Mouse (Mus musculus) WW6 (cell line): ENCODE data around the gene Ankrd65.

ENCODE experiments used
- DNase-seq: peaks from one replicate; pipeline ENCODE4 v3.0.0-alpha.2; 2013; ENCODE audit warnings: low read depth, low spot score

Ankrd65 gene

DNA sequence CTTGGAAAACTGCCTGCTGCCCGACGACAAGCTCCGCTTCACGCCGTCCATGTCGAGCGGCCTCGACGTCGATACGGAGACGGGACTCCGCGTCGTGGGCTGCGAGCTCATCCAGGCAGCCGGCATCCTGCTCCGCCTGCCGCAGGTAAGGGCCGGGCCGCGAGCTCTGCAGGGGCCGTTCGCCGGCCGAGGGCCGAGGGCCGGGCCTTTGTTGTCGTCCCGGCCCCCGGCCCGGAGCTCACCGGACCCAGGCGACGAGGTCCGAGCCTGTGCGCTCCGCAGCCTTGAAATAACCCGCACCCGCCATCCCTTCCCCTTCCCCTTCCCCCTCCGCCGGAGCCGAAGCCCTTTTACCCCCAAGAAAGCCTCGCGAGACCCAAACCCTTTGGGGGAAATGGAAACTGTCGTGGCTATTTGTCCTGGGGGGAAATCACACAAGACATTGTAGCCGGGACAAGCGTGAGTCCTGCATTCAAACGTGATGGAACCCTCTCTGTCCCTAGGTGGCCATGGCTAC is 22.5 kb downstream of the Ankrd65 start:
- DNase-seq = no peak

DNA sequence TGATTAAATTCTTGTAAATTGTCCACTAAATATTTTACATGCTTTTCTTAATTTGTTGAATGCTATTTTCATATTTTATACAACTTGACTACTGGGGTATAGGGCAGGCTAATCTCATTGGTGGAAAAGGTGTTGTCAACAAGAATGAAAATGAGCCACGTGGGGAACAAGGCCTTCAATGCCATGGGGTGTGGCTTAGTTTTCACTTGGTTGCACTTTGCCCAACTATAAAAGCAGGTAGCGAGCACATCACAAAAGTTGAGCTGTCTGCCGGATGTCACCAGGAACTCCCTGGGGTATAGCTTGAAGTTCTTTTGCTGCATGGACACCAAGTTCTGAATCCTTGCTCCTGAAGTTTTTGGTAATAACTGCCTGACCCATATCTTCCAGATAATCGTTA is 27.3 kb downstream of the Ankrd65 start:
- DNase-seq = no peak

DNA sequence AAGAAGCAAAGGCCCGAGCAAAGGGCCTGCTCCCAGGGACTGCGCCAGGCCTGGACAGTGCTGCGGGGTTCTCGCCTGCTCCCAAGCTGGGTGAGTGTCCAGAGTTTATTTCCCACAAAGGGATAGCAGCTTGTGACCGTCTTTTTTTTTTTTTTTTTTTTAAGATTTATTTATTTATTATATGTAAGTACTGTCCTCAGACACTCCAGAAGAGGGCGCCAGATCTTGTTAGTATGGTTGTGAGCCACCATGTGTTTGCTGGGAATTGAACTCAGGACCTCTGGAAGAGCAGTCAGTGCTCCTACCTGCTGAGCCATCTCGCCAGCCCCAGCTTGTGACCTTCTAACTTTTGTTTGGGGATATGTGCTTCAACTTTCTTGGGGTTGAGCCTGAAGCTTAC is 30.8 kb downstream of the Ankrd65 start:
- DNase-seq = no peak

DNA sequence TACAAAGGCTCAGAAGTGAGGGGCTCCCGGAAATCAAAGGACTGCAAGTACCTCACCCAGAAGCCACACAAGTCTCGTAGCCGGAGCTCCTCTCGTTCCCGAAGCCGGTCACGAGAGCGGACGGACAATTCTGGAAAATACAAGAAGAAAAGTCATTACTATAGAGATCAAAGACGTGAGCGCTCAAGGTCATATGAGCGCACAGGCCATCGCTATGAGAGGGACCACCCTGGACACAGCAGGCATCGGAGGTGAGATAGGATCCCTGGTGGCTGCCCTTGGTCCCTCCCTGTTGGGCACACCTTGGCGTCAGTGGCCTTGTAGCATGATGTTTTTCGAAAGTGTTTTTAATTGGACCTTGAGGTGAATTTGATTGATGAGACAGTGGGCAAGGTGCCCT is 33.2 kb downstream of the Ankrd65 start:
- DNase-seq = no peak

DNA sequence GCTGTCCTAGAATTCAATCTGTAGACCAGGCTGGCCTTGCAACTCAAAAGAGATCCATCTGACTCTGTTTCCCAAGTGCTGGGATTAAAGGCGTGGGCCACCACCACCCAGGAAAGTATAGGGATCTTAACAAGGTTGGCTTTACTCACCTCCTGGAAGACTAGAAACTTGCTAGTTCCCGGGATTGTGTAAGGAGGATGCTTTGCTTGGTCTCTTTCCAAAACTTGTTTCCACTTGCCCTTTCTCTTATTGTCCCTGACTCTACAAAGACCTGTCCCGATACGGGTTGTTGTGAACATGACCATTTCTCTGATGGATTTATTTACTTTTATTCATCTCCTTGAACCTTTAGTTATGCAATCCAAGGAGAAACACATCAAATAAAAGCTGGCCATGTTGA is 39.6 kb downstream of the Ankrd65 start:
- DNase-seq = no peak

DNA sequence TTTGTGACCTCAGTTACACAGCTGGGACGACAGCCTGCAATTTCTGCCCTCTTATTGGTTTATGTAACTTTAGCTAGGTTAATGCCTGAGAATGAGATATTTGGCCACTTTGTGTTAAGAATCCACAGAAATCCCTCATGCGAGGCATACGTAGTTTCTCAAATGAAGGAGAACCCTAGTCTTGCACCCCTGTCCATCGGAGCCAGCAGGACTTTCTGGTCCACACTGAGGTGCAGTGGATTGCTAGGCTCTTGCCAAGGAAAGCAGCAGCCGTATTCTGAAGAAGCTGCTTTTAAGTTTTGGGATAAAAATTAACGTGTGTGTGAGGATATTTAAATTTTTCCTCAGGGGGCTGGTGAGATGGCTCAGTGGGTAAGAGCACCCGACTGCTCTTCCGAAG is 40.4 kb downstream of the Ankrd65 start:
- no peak for DNase-seq

DNA sequence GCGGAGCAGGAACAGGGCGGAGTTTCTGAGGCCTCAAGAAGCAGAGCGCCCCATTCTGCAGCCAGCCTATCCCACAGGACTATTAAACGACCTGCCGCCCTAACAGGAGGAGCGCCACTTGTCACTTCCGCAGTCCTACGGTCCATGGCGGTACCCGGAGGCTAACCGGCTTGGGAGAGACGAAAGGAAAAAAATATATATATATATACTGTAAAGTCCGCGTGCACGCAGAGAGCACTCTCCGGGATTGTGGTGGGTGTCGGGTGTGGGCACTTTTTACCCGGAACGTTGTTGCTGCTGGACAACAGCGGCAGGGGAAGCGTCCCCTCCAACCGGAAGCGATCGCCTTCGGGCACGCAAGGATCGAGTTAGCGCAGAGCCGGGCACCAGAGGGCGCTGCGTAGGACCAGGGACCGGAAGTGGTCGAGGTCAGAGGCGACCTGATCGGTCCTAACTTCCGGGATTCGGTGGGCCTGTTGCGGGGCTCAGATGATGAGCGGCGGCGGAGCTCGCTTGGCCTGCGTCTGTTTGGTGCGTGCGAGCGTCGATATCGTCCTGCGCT is 41.0 kb downstream of the Ankrd65 start, which contains the start of gene Aurkaip1:
Aurkaip1 (plus strand) TSS at position 68 of the 562 bp plus-strand sequence.
- peak; percentile 93 for DNase-seq

DNA sequence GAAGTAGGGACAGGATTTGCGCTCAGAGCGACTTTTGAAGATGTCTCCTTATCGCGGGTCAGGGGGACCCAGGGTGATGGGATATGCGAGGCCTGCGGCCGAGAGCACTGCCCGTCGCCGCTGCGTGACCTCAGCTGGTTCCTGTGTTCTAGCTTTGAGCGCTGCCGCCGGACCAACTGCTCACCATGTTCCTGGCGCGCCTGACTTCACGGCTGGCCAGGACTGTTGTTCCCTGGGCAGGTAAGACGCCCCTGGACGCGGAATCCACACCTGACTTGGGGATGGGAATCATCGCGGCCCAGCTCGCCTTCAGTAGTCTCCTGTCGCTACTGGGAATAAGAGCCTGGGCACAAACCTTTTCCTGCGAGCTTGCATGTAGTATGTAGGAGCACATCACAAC is 41.6 kb downstream of the Ankrd65 start:
- DNase-seq = no peak

DNA sequence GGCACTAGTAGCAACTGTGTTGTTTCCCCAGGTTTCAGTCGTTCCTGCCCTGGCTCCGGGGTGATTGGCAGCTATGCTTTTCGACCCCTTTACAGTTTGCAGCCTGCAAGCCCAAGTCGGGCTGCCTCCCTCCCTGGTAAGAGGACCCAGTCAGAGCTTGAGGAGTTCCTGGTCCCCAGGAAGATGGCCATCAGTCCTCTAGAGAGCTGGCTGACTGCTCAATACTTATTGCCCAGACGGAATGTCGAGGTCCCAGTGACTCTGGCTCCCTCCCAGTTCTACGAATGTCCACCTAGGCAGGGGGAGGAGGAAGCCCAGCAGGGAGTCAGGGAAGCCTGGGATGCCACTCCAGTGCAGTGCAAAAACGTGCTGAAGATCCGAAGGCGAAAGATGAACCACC is 42.1 kb downstream of the Ankrd65 start:
- no peak for DNase-seq

DNA sequence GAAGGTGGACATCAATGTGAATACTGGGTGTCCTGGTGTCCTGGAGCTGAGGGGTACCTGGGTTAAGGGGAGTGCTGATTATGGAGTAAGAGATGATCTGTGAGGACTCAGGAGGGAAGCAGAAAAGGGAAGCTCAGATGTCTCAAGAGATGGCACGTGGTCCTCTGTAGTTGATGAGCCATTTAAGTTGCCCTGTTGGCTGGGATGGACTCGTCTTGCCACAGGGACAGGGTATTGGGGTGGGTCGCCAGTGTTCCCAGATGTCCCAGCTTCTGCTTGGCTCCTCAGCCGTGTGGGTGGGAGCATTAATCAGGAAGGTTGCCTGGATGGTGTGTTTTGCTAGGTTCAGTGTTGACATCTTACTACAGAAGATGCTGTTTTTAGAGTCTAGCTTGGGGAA is 43.0 kb downstream of the Ankrd65 start:
- no peak for DNase-seq

DNA sequence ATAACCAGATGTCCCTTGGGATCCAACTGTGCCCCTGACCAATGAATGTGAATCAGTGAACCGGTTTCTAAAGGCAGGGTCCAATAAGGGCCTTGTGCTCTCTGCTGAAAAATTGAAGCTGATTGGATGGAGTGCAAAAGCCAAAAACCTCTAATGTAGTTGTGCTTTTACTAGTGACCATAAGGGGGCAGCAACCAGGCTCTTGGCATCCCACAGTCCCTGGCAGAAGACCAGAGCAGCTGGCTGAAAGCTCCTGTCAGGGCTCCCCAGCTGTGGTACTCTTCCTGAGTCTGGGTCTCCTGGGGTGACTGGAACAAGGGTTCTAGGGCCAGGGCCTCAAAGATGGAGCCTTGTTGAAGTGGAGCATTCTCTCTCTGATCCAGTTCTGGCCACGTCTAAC is 43.6 kb downstream of the Ankrd65 start:
- no peak for DNase-seq

DNA sequence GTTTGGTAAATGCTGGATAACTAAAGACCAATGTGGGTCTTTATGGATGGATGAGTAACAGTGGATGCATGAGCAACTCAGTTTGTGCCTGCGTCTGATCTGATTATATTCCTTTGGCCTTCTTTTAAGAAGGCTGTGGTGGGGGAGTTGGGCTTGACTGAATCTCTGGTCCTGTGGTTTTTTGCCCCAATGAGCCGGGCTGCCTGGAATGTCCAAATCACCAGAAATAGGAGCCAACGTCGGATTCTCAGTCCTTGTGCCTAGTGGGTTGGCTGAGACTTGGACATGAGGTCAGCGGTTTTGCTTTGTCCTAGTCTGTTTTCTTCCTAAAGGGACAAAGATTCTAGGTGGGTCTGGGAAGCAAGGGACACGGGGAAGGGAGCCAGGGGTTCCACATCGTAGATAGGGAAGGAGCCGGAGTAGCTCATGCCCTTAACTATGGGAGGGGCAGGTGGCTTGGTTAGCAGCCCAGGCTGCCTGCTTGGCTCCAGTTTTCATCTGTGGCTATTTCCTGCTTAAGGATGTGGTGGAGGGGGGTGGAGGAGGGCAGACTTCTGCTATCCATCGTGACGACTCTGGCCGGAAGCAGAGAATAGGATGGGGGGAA is 47.3 kb downstream of the Ankrd65 start:
- no peak for DNase-seq

DNA sequence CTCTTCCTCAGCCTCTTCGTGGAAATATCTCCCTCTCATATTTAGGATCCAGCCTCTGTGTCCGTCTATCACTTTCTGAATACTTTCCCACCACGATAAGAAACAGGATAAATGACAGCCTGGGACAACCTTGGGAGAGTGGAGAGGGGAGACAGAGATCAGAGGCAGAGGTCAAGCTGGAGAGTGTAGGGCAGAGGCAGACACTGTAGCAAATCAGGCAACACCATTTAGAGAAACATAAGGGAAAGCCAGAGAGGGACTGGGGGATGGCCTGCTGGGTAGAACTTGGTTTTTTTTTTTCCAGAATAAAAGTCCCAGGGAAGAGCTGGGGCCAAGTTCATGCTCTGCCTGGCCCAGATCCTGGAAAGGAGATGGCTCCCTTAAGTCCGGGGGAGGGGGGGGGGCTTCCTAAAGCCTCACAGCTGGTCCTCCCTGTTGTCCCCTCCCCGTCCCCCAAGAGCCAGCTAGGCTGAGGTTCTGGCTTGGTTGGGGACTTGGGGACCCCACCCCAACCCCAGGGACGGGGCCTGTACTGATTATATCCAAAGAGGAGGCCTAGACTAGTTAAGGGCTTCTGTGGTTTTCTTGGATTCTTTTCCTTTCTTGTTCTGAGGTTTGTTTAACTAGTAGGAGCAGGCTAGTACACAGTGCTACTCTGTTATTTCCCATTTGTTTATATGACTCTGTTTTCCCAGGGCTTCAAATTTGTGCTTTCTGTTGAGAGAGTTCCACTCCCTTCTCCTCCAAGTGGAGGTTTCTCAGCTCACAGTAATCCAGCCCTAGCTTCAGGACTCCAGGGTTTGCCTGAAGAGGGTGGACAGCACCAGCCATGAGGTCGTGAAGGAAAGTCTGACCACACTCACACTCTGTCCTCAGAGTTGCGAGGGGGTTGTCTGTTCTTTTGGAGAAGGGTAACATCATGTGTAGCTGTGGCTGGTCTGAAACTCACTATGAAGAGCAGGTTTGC is 48.2 kb downstream of the Ankrd65 start:
- DNase-seq = no peak

DNA sequence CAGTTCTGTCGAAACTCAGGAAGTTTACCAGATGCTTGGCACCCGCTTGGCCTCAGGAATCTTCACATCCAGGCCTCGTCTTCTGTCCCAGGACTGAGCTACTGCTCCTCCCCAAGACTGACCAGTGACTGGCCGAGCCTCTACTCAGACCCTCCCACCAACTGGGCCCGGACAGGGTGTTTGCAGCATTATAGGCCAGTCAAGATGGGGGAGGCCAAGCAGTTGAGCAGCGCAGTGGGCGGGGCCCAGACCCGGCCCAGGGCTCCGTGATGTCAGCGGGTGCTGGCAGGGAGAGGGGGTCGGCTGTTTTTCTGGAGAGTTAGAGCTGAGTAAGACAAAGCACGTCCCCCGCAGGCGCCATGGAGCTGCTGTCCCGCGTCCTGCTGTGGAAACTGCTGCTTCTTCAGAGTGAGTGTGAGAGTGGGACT is 49.3 kb downstream of the Ankrd65 start, which contains the start of gene Mxra8:
Mxra8 (plus strand) TSS at position 198 of the 428 bp plus-strand sequence.
- no peak for DNase-seq

DNA sequence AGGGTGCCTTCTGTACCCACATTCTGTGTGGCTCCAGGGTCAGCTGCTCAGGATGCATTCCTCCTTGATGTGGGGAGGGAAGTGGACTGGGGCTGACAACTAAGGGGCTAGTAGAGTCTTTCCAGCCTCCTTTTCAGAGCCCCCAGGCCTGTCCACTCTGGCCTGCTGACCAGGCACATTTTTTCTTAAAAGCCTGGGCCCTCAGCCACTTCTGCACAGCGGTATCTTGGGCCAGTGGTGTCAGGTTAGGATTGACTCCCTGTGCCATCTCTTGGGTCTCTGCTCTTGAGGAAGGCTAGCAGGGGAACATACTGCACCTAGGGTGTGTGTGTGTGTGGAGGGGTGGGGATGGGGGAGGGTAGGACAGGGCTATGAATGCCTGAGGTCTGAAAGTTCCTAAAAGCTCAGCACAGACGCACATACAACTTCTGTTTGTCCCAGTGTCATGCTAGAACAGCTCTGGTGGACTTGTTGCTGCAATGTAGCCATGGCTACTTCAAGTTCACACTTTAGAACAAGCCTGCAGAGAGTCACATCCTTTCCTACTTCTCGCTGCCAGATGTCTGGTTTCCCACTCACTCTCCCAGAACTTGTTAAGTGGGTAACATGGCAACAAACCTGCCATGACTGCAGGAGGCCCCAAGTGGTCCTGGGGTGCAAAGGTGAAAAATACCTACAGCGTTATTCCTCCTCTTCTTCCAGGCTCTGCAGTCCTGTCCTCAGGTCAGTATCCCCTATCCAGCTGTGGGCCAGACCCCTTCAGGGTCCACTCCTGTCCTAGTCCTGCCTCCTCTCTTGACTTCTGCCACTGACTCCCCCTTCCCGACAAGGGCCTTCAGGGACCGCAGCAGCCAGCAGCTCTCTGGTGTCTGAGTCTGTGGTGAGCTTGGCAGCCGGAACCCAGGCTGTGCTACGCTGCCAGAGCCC is 50.1 kb downstream of the Ankrd65 start:
- DNase-seq = no peak

DNA sequence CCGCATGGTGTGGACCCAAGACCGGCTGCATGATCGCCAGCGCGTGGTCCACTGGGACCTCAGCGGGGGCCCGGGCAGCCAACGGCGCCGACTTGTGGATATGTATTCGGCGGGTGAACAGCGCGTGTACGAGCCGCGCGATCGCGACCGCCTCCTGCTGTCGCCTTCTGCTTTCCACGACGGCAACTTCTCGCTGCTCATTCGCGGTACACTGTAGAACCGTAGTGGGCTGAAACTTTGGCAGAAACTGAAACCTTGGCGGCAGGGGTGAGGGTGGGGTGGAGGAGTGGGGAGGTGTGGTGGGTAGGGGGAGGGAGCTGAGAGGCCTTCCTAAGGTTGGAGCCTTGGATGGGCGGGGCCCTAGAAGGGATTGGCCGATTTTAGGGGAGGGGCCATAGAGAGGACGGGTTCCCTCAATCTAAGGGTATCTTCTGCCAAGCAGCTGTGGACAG is 50.8 kb downstream of the Ankrd65 start:
- DNase-seq = peak; percentile 66

DNA sequence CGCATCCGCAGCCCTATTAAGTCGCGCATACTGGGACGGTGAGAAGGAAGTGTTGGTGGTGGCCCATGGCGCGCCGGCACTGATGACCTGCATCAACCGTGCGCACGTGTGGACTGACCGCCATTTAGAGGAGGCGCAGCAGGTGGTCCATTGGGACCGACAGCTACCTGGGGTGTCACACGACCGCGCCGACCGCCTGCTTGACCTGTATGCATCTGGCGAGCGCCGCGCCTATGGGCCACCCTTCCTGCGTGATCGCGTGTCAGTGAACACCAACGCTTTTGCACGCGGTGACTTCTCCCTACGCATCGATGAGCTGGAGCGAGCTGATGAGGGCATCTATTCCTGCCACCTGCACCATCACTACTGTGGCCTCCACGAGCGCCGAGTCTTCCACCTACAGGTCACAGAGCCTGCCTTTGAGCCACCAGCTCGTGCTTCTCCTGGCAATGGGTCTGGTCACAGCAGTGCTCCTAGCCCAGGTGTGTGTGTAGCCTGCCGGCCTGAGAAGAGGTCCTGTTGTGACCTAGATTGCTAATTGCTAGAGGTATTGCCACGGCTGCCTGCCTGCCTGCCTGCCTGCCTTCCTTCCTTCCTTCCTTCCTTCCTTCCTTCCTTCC is 51.5 kb downstream of the Ankrd65 start:
- no peak for DNase-seq

DNA sequence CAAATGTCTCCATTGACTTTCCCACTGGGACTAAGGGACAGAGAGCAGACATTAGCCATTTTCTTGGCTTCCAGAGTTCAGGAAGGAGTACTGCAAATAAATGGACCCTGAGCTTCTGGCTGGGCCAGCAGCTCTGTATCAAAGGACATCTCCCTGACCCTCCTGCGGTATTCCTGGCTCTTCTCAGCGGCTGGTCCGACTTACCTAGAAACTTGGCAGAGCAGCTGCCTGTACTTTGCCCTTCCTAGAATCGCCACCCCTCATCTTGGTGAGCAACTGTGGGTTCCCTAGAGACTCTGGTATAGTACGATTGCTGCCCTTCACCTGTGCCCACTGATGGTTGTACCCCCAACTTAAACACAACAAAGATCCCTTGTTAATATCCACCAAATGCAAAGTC is 53.0 kb downstream of the Ankrd65 start:
- DNase-seq = no peak

DNA sequence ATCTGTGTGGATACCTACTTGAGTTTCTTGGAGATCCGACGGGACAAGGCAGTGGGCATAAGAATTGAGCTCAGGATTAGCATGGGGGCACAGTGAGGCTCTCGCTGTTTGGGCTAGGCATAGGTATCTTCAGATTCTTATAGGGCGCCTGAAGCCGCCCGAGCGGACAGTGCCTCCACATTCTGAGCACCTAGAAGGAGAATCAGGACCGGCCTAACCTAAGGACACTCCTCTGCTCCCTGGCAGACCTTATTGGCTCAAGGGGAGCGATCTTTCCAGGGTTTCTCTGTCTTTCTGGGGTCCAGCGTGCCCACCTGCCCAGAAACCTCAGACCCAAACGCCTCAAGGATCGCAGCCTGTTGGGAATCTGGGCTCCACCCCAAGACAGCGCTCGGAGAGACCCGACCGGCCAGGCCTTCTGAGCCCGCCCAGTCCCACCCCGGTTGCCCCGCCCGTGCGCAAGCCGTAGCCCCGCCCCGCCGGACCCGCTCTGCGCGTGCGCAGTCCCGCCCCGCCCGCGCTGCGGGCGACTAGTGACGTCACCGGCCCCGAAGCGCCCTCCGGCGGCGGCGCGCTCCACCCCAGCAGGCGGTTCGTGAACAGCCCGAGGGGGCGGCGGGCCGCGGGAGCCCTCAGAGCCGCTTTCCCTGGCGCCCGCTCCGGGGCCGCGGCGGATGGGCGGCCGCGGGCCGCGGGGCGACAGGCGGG is 56.8 kb downstream of the Ankrd65 start, which contains the start of gene Dvl1:
Dvl1 (plus strand) TSS at position 532 of the 708 bp plus-strand sequence.
- DNase-seq = peak; percentile 67
